Mouse (Mus musculus) adrenal gland, adult 10 weeks (tissue): Measurements from ENCODE around the gene Ptprcap. TPM values are rescaled to one million over a fixed set of nuclear protein-coding genes. Genes with fewer than 3 reads are reported as not detected.

ENCODE experiments used
- polyA plus RNA-seq: library from polyadenylated mRNA; stranded (reverse); fragments of 350-450 nt; fragmentation: Illumina TruSeq; extraction: RNeasy Lipid Tissue Mini Kit (QIAGEN cat#74804); gene quantifications from one replicate; pipeline ENCODE4 v1.2.3, GENCODE M21; 2014; ENCODE audit warnings: low read depth, low replicate concordance

Ptprcap gene
- polyA plus RNA-seq: 3.5 TPM

DNA sequence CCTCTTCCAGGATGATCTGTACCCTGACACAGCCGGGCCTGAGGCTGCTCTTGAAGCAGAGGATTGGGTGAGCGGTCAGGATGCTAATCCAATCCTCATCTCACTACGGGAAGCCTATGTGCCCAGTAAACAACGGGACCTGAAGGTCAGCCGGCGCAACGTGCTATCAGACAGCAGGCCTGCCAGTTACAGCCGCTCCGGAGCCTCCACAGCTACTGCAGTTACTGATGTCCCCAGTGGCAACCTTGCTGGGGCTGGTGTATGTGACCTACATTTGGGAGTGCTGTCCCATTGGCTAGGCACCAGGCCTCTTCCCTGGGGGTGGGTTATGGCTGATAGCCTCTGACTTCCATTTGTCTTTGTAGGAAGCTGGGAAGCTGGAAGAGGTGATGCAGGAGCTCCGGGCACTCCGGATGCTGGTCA lies at the start of gene Ptprcap:
Ptprcap (plus strand) TSS at position 373 of the 423 bp plus-strand sequence.

DNA sequence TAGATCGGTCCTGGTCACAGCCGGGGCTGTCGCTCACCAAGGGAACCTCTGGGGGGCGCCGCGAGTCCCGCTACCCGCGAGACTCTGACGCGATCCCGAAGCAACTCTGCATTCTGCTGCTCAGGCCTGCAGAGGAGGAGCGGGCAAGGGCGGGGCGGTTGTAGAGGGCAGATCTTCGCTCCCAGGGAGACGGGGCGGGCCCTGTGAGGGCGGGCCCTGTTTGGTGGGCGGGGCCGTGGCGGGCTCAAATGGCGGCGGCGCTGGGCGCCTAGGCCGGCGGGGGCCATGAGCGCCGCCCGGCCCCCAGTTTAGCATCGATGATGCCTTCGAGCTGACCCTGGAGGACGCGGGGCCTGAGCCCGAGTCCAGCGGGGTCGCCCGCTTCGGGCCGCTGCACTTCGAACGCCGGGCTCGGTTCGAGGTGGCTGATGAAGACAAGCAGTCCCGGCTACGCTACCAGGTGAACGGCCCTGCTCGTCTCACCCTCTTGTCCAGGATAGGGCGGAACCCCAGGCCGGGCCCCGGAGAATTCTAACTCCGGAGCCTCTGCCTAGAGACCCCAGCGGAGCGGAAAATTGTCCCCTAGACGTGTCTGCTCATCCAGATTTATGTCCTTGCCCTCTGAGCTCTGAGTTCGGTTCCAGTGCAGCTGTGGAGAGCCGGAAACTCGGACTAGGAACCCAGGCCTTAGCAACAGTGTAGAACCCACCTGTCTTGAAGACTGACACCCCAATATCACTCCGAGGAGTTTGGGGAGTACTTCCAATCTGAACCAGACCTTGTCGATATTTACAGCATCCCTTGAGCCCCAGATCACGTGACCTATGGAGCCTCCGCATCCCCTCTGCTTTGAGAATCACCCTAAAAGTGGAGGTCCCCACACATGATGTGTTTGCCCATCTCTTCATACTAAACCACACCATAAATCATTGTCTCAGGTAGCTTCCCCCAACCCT lies 27.4 kb upstream of the Ptprcap start, which contains the start of gene Aip:
Aip (minus strand) TSS at position 118 of the 956 bp plus-strand sequence.

DNA sequence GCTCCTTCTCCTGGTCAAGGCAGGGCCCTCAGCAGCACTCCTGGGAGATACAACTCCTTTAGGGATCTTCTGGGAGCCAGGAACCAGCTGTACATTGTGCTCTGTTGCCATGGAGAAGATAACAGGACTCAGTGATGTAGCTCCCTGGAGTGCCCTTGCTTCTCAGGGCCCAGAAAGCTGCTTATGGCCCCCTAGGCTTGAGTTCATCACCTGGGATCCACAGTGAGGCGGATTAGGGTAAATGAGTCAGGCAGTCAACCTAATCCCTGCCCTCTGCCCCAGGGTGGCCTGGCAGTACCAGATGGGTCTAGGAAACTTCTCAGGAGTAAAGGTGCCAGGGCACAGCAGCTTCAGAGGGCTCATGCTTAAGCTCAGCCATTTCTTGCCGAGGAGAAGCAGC lies 14.0 kb upstream of the Ptprcap start, which contains the start of gene Gpr152:
Gpr152 (plus strand) TSS at position 342 of the 400 bp plus-strand sequence.

DNA sequence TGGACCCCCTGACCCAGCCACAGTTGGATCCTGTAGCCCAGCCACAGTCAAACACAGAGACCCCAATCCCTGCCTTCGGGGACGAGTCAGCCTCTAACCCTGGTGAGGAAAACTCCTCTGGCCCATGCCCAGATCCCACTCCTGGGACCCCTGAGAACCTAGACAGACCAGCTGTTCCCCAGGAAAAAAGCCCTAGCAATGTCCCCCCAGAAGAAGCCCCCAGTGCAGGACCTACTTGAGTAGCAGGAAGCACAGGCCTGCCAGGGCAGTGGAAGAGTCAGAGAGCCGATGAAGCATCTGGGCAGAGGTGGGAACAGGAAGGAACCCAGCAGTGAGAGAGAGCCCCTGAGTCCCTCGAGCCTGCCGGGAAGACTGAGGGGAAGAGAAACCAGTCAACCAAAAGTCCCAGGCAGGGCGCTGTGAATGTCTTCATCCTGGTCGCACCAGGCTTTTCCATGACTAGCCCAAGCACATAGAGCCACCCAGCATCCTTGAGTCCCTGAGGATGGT lies 9.6 kb upstream of the Ptprcap start, which contains the start of gene Cabp4:
Cabp4 (minus strand) TSS at position 275 of the 510 bp plus-strand sequence.

DNA sequence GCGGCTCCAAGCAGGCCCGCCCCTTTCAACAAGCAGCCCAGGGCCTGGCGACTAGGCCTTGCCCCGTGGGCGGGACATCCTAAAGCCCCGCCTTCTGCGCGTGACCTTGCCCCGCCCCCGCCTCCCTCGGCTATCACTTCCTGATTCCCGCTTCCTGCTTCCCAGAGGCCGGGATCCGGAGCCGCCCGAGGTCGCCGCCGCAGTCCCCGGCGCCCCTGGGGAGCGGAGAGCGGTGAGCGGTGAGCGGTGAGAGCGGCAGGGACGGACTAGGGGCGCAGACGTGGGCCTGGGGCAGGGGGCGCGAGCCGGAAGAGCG lies 5.0 kb upstream of the Ptprcap start, which contains the start of gene Coro1b:
Coro1b (plus strand) TSS at position 129 of the 316 bp plus-strand sequence.

DNA sequence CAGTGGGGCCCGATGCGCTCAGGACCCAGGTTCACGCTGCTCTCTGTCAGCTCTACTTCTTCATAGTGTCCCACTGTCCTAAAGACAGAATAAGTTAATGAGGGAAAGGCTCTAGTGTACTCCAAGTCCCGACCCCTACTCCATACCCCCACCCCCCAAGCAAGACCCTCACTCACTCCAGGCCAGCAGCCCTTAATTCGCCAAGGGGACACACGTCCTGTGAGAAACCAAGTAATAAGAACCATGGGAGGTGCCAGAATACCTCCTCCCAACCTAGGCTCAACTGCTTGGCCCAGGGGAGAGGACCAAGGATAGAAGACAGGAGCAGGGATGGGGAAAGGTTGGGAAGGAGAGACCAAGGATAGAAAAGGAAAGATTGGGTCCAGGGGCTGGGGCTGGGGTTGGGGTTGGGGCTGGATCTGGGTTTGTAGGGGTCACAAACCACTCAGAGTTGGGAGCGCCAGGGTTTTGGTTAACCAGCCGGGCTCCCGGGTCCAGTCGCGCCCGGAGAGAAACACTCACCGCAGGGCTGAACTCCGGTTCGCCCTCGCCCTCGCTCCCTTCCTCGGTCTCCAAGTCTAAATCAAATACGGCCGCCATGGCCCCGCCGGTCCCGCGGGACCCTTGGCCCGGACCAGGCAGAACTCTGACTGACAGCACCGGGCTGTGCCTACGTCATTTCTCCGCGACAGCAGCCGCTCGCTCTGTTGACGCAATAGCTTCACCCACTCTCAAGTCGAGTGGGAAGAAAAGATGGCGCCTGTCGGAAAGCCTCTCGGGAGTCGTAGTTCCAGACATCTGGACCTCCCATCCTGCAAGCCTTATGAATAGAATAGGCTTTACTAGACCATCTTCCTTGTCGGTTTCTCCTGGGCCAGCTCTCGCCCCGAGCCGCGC lies 9.5 kb downstream of the Ptprcap start, which contains the start of gene Rps6kb2:
Rps6kb2 (minus strand) TSS at position 709 of the 897 bp plus-strand sequence.

DNA sequence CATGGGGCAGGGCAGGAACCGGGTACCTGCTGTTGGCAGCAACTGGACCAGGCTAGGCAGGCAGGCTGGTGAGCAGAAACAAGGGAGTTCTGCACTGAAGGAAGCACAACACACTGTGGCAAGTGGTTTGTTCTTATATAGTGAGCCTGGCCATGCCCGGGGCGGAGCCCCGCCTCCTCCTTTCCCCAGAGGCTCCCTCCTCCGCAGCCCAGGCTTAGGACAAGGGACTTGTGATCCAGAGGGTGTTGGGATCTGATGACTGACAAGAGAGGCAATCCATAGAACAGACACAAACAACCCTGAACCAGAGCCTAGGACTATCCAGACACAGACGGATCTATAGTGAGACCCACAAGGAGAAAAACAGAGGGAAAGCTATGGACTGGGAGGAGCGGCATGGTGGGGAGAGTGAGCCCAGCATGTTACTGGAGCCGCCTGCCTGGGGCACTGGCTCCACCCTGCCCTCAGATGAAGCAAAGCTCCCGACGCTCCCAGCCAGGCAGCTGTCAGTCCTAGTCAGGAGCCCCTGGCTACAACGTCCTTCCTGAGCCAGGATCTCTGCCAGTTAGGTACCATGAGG lies 22.1 kb downstream of the Ptprcap start, which contains the start of gene Carns1:
Carns1 (minus strand) TSS at position 112 of the 580 bp plus-strand sequence.

DNA sequence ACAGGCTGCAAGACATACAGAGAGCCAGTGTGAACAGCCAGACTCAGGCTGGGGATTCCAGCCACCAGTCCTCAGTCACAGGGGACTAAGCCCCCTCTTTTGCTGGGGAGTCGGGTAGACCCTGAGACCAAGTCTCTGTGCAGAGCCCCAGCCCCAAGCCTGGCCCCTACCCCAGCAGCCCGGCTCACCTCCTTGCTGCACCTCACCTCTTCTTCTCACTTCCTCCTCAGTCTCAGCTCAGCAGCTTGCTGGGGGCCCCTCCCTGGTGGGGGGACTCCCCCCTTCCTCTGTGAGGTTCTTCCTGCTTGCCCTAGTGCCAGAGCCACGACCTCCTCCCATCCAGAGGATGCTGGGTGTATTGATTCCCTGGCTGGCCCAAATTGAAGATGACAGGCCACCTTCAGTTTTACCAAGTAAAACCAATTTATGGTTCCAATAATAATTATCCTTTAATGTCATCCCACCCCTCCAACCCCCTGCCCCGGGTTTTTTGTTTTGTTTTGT lies 37.5 kb downstream of the Ptprcap start, which contains the start of gene Tbc1d10c:
Tbc1d10c (minus strand) TSS at position 454 of the 504 bp plus-strand sequence.

DNA sequence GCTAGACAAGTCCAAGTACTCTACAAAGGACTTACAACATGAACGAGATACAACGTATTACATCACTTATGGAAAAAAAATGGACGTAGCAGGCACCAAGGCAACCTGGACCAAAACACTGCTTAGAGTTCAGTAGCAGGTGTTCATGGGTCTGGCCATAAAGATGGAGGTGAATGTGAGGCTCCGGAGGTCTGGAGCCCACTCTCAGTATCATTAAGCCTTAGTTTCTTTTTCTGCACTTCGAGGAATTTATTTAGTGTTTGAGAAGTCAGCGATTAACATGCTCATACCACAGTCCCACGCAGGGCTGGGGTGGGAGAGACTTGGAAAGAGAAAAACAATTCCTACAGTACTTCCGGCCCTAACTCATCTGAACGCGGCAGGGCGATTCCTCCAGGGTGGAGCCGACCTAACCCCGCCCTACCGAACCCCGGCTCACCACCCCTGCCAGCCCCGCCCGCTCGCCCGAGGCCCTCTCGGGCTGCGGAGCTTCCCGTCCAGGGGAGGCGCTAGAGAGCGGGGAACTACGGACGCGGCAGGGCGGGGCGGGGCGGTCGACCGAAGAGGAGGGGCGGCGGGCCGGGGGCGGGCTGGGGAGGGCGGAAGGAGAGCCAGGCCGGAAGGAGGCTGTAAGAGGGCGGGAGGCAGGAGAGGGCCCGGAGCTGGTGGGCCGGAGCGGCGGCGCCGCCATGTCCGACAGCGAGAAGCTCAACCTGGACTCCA lies 38.3 kb downstream of the Ptprcap start, which contains the start of gene Ppp1ca:
Ppp1ca (plus strand) TSS at position 538 of the 723 bp plus-strand sequence.

DNA sequence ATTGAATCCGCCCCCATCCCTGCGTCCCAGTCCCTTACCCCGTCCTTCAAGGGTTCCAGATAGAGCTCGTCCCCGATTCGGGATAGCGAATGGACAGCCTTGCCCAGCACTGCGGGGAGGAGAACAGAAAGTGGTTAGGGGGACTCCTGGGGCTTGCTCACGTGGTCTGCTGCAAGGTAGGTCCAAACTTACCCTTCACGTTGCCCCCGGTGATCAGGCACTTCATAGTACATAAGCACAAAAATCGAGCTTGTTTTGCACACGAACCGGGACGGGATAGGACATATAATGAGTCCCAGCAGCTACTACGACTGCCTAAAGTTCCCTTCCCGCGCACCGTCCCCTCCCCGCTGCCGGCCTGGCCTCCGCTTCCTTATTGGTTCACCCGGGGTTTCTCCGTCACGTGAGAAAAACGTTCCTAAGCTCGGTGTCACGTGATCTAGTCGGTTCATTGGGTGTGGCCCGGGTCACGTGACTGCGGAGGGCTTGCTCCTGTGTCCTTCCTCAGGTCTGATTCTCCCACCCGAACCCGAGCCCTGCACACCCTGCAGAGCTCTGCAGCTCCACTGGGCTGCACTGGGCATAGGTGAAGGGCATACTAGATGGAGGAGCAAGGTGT lies 48.0 kb downstream of the Ptprcap start, which contains the start of gene Rad9a:
Rad9a (minus strand) TSS at position 372 of the 619 bp plus-strand sequence.

Other genes starting within 250 kb of the Ptprcap start
- gene Tcirg1, start 246.5 kb upstream of the Ptprcap start, polyA plus RNA-seq: 2.0 TPM
- 10.0 TPM for gene Ndufs8, start 240.8 kb upstream of the Ptprcap start, polyA plus RNA-seq
- gene Aldh3b1, start 223.8 kb upstream of the Ptprcap start, polyA plus RNA-seq: 9.5 TPM
- 2.3 TPM for gene Unc93b1, start 218.4 kb upstream of the Ptprcap start, polyA plus RNA-seq
- not detected for gene Aldh3b3, start 195.0 kb upstream of the Ptprcap start, polyA plus RNA-seq
- gene Aldh3b2, start 181.3 kb upstream of the Ptprcap start, polyA plus RNA-seq: 0.99 TPM
- 3.2 TPM for gene Acy3, start 167.0 kb upstream of the Ptprcap start, polyA plus RNA-seq
- not detected for gene Tbx10, start 160.9 kb upstream of the Ptprcap start, polyA plus RNA-seq
- not detected for gene Nudt8, start 153.0 kb upstream of the Ptprcap start, polyA plus RNA-seq
- gene Gm49405, start 153.0 kb upstream of the Ptprcap start, polyA plus RNA-seq: not detected
- gene Doc2g, start 150.3 kb upstream of the Ptprcap start, polyA plus RNA-seq: not detected
- gene Ndufv1, start 140.8 kb upstream of the Ptprcap start, polyA plus RNA-seq: 6.6 TPM
- 19.5 TPM for gene Gstp1, start 115.6 kb upstream of the Ptprcap start, polyA plus RNA-seq
- 9.4 TPM for gene Gstp2, start 107.6 kb upstream of the Ptprcap start, polyA plus RNA-seq
- gene Gstp3, start 94.0 kb upstream of the Ptprcap start, polyA plus RNA-seq: not detected
- not detected for gene Cabp2, start 72.0 kb upstream of the Ptprcap start, polyA plus RNA-seq
- 1.1 TPM for gene Cdk2ap2, start 56.4 kb upstream of the Ptprcap start, polyA plus RNA-seq
- 0.87 TPM for gene Pitpnm1, start 53.6 kb upstream of the Ptprcap start, polyA plus RNA-seq
- gene Aip, start 27.7 kb upstream of the Ptprcap start, polyA plus RNA-seq: 1.1 TPM
- gene Gpr152, start 13.8 kb upstream of the Ptprcap start, polyA plus RNA-seq: not detected
- gene Cabp4, start 9.6 kb upstream of the Ptprcap start, polyA plus RNA-seq: not detected
- 31.5 TPM for gene Coro1b, start 5.0 kb upstream of the Ptprcap start, polyA plus RNA-seq
- gene Rps6kb2, start 9.8 kb downstream of the Ptprcap start, polyA plus RNA-seq: 3.1 TPM
- gene Carns1, start 21.9 kb downstream of the Ptprcap start, polyA plus RNA-seq: 0.93 TPM
- gene Tbc1d10c, start 37.7 kb downstream of the Ptprcap start, polyA plus RNA-seq: not detected
- 103 TPM for gene Ppp1ca, start 38.5 kb downstream of the Ptprcap start, polyA plus RNA-seq
- 3.1 TPM for gene Rad9a, start 48.1 kb downstream of the Ptprcap start, polyA plus RNA-seq
- gene Clcf1, start 60.6 kb downstream of the Ptprcap start, polyA plus RNA-seq: 0.70 TPM
- not detected for gene AC109138.7, start 60.8 kb downstream of the Ptprcap start, polyA plus RNA-seq
- gene Pold4, start 78.3 kb downstream of the Ptprcap start, polyA plus RNA-seq: not detected
- gene Ssh3, start 115.6 kb downstream of the Ptprcap start, polyA plus RNA-seq: 3.0 TPM
- gene Ankrd13d, start 129.5 kb downstream of the Ptprcap start, polyA plus RNA-seq: not detected
- gene Grk2, start 152.6 kb downstream of the Ptprcap start, polyA plus RNA-seq: 10.8 TPM
- gene Kdm2a, start 244.7 kb downstream of the Ptprcap start, polyA plus RNA-seq: 63.7 TPM